In genomic region chr15:56425986-56426385, GRCm38 (mm10) we compare ENCODE assay signal across 26 mouse cellular contexts.
DNase-seq lines count a peak whose midpoint lies in the region; ATAC-seq and TF ChIP-seq lines count a peak whose summit lies in the region.
"Had no signal": no experiment of that assay in that cellular context is flagged by ENCODE, and none has a peak within 500 bp of the region (broad histone marks: within the 10 kb centered on the region; RNA-seq: fewer than 3 reads in every experiment).

No protein-coding gene starts in this region.

- H3K4me2 ChIP-seq in hindbrain, embryonic 12.5 days (replicated peaks) = no peak overlapping the region
- no peak overlapping the region for H3K4me2 ChIP-seq in neural tube, embryonic 15.5 days
- H3K4me2 ChIP-seq: embryonic facial prominence, embryonic 12.5 days; hindbrain, embryonic 15.5 days; limb, embryonic 12.5 days; liver, embryonic 13.5 days; lung, embryonic 15.5 days; midbrain, embryonic 11.5 days; neural tube, embryonic 12.5 days had no signal

- H3K9me3 ChIP-seq in hindbrain, embryonic 10.5 days = no peaks in the 10 kb centered on the region
- no peaks in the 10 kb centered on the region for H3K9me3 ChIP-seq in hindbrain, embryonic 12.5 days (replicated peaks)
- H3K9me3 ChIP-seq in neural tube, embryonic 15.5 days (replicated peaks) = no peaks in the 10 kb centered on the region
- H3K9me3 ChIP-seq: embryonic facial prominence, embryonic 12.5 days; G1E; hindbrain, embryonic 15.5 days; limb, embryonic 12.5 days; liver, embryonic 13.5 days; lung, embryonic 15.5 days; neural tube, embryonic 12.5 days had no signal

- H3K4me3 ChIP-seq in hindbrain, embryonic 10.5 days = no peak overlapping the region
- H3K4me3 ChIP-seq in hindbrain, embryonic 12.5 days = no peak overlapping the region
- no peak overlapping the region for H3K4me3 ChIP-seq in neural tube, embryonic 15.5 days (replicated peaks)
- H3K4me3 ChIP-seq in thymus, adult 2 months (ENCODE audit: control insufficient read depth, insufficient read depth, low read length) = no peak overlapping the region
- H3K4me3 ChIP-seq: embryonic facial prominence, embryonic 12.5 days; erythroblast, embryonic 14.5 days; hindbrain, embryonic 15.5 days; limb, embryonic 12.5 days; liver, embryonic 13.5 days; lung, embryonic 15.5 days; neural tube, embryonic 12.5 days had no signal

- ATAC-seq in hindbrain, embryonic 12.5 days (ENCODE audit: low FRiP score) = no peak
- ATAC-seq in neural tube, embryonic 15.5 days (ENCODE audit: low FRiP score) = no peak
- ATAC-seq: forebrain, embryonic 14.5 days; intestine, embryonic 16.5 days had no signal

- no peak for TF ChIP-seq CTCF in thymus, adult 2 months (IDR thresholded peaks at IDR 0.05; ENCODE audit: borderline replicate concordance, control insufficient read depth, extremely low read depth, insufficient read depth, low read length, poor library complexity)

- no peak overlapping the region for H3K27ac ChIP-seq in hindbrain, embryonic 10.5 days
- H3K27ac ChIP-seq in hindbrain, embryonic 12.5 days = no peak overlapping the region
- no peak overlapping the region for H3K27ac ChIP-seq in neural tube, embryonic 15.5 days (replicated peaks)
- no peak overlapping the region for H3K27ac ChIP-seq in thymus, adult 2 months (ENCODE audit: control insufficient read depth, insufficient read depth, low read length)
- H3K27ac ChIP-seq: embryonic facial prominence, embryonic 12.5 days; hindbrain, embryonic 15.5 days; limb, embryonic 12.5 days; liver, embryonic 13.5 days; lung, embryonic 15.5 days; macrophage; neural tube, embryonic 12.5 days had no signal

- peak; percentile 31 for DNase-seq in hindbrain, embryonic 10.5 days (ENCODE audit: low spot score)
- DNase-seq in neural tube, embryonic 10.5 days (ENCODE audit: extremely low spot score, low spot score) = peak; percentile 39
- peak; percentile 35 for DNase-seq in hindlimb bud, embryonic 11.5 days (ENCODE audit: extremely low spot score, low read depth, low spot score)
- DNase-seq in yolk sac, embryonic 10.5 days (ENCODE audit: low spot score) = peak; percentile 7
- DNase-seq in thymus, adult 2 months = no peak
- no peak for DNase-seq in cerebellum, postnatal 14 days
- DNase-seq: adrenal gland, postnatal 36 days; cerebellum, adult 9-10 months; gastrocnemius, postnatal 14 days; liver, embryonic 13.5 days; right cerebral cortex, postnatal 14 days; spleen, adult 18-20 months; thymus, adult 18-20 months had no signal

- H3K9ac ChIP-seq in hindbrain, embryonic 12.5 days = no peak overlapping the region
- no peak overlapping the region for H3K9ac ChIP-seq in neural tube, embryonic 15.5 days (replicated peaks)
- H3K9ac ChIP-seq: embryonic facial prominence, embryonic 12.5 days; hindbrain, embryonic 15.5 days; limb, embryonic 12.5 days; liver, embryonic 13.5 days; lung, embryonic 15.5 days; neural tube, embryonic 12.5 days had no signal

- no peaks in the 10 kb centered on the region for H3K36me3 ChIP-seq in hindbrain, embryonic 10.5 days
- no peaks in the 10 kb centered on the region for H3K36me3 ChIP-seq in hindbrain, embryonic 12.5 days
- H3K36me3 ChIP-seq in neural tube, embryonic 15.5 days = no peaks in the 10 kb centered on the region
- H3K36me3 ChIP-seq in thymus, adult 2 months (ENCODE audit: control insufficient read depth, insufficient read depth, low read length) = no peaks in the 10 kb centered on the region
- H3K36me3 ChIP-seq: embryonic facial prominence, embryonic 12.5 days; G1E; hindbrain, embryonic 15.5 days; limb, embryonic 12.5 days; liver, embryonic 13.5 days; lung, embryonic 15.5 days; neural tube, embryonic 12.5 days had no signal

- TF ChIP-seq POLR2A in thymus, adult 2 months (IDR thresholded peaks at IDR 0.05; ENCODE audit: control insufficient read depth, extremely low read depth, insufficient read depth, low read length, poor library complexity) = no peak

- H3K4me1 ChIP-seq in hindbrain, embryonic 10.5 days (replicated peaks) = peaks cover 5% of the 10 kb centered on the region; the same call in 1 of the 2 replicates
- H3K4me1 ChIP-seq in hindbrain, embryonic 12.5 days = 0 out of 2 replicates have a peak, but pooled peaks cover 3% of the 10 kb centered on the region
- H3K4me1 ChIP-seq in neural tube, embryonic 15.5 days = no peaks in the 10 kb centered on the region
- H3K4me1 ChIP-seq in thymus, adult 2 months (replicated peaks; ENCODE audit: control insufficient read depth, insufficient read depth, low read length) = no peaks in the 10 kb centered on the region
- H3K4me1 ChIP-seq: embryonic facial prominence, embryonic 12.5 days; hindbrain, embryonic 15.5 days; liver, embryonic 13.5 days; lung, embryonic 15.5 days; neural tube, embryonic 12.5 days had no signal

- WGBS in hindbrain, embryonic 10.5 days = 16% methylated on average over 4 of the region's 4 CpGs
- WGBS in hindbrain, embryonic 12.5 days = 16% methylated on average over 4 of the region's 4 CpGs
- 9% methylated on average over 4 of the region's 4 CpGs for WGBS in neural tube, embryonic 15.5 days
- 65% methylated on average over 4 of the region's 4 CpGs for WGBS in thymus, adult 2 months

- H3K27me3 ChIP-seq in hindbrain, embryonic 10.5 days (ENCODE audit: insufficient read depth, poor library complexity, severe bottlenecking) = no peaks in the 10 kb centered on the region
- no peaks in the 10 kb centered on the region for H3K27me3 ChIP-seq in hindbrain, embryonic 12.5 days
- no peaks in the 10 kb centered on the region for H3K27me3 ChIP-seq in neural tube, embryonic 15.5 days (replicated peaks)
- no peaks in the 10 kb centered on the region for H3K27me3 ChIP-seq in thymus, adult 2 months (ENCODE audit: control insufficient read depth, insufficient read depth, low read length)
- H3K27me3 ChIP-seq: embryonic facial prominence, embryonic 12.5 days; hindbrain, embryonic 15.5 days; limb, embryonic 12.5 days; liver, embryonic 13.5 days; lung, embryonic 15.5 days; neural tube, embryonic 12.5 days had no signal

Comparison
In these comparisons a context has a peak if more than half of its experiments do, and no peak if none do; other contexts are left out.
1. DNase-seq: peak in hindbrain, embryonic 10.5 days (single experiment), neural tube, embryonic 10.5 days (single experiment), hindlimb bud, embryonic 11.5 days (single experiment) and yolk sac, embryonic 10.5 days (single experiment); none in thymus, adult 2 months (single experiment) and cerebellum, postnatal 14 days (0 of 2).